Mouse (Mus musculus) bone marrow macrophage, adult 2 months (primary cell): ENCODE data around the gene Mbd3.

ENCODE experiments used
- CTCF ChIP-seq: IDR thresholded peaks from 2 replicates; pipeline ENCODE4 v1.5.1; 2012; ENCODE audit warnings: low read depth, mild to moderate bottlenecking, low read length, moderate library complexity
- POLR2A ChIP-seq: IDR thresholded peaks from 2 replicates; pipeline ENCODE4 v1.6.1; 2012; ENCODE audit warnings: mild to moderate bottlenecking, low read depth, low read length, borderline replicate concordance

DNA sequence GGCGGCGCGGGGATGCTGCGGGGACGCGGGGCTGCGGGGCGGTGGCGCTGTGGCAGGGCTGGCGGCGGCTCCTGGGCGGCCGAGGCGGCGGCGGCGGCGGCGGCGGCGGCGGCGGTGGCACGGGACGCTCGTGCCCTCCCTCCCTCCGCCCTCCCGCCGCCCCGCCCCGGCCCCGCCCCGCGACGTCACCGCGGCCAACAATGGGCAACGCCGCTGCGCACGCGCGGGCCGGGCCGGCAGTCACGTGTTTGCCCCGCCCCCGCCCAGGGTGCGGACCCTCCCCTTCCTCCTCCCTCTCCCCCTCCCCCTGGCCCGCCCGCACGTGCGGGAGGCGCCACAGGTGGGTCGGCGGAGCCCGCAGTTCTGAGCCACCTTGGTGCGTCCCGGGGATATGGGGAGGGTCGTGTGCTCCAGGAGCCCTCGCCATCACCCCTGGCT is 11.8 kb downstream of the Mbd3 start, which contains the start of gene Mex3d:
- no peak for TF ChIP-seq CTCF
- TF ChIP-seq POLR2A, result no peak
